Mouse (Mus musculus) kidney, adult 2 months (tissue): ENCODE data around the gene Nploc4. TPM values are rescaled to one million over a fixed set of nuclear protein-coding genes. Genes with fewer than 3 reads are reported as not detected.

Source experiments
- DNase-seq: peaks from one replicate; pipeline ENCODE4 v3.0.0; 2021
- H3K27ac ChIP-seq: fragments of 200-500 bp; 2 replicates; pipeline ENCODE4 v1.5.1; 2012; ENCODE audit warnings: low read depth, low read length, control low read depth, inconsistent platforms; ENCODE audit not compliant: insufficient read depth
- H3K27me3 ChIP-seq: fragments of 200-500 bp; replicated peaks from 2 replicates; pipeline ENCODE4 v1.6.1; 2012; ENCODE audit warnings: mild to moderate bottlenecking, moderate library complexity, low read length, inconsistent platforms; ENCODE audit not compliant: control insufficient read depth, insufficient read depth
- H3K36me3 ChIP-seq: fragments of 200-500 bp; 2 replicates; pipeline ENCODE4 v1.6.1; 2012; ENCODE audit warnings: mild to moderate bottlenecking, moderate library complexity, low read length, inconsistent platforms; ENCODE audit not compliant: control insufficient read depth, insufficient read depth
- H3K4me1 ChIP-seq: fragments of 200-500 bp; 2 replicates; pipeline ENCODE4 v1.6.1; 2011; ENCODE audit warnings: low read length; ENCODE audit not compliant: control insufficient read depth, insufficient read depth
- H3K4me3 ChIP-seq: fragments of 200-500 bp; 2 replicates; pipeline ENCODE4 v1.5.1; 2011; ENCODE audit warnings: mild to moderate bottlenecking, low read depth, low read length, control low read depth; ENCODE audit not compliant: insufficient read depth
- CTCF ChIP-seq: fragments of 200-500 bp; conservative IDR thresholded peaks from 2 replicates; pipeline ENCODE4 v1.5.1; 2011; ENCODE audit warnings: low read depth, mild to moderate bottlenecking, control low read depth, low read length, moderate library complexity, mixed read lengths; ENCODE audit not compliant: insufficient read depth, insufficient read length
- POLR2A ChIP-seq: fragments of 200-500 bp; IDR thresholded peaks from one replicate; pipeline ENCODE4 v1.6.1; 2011; ENCODE audit warnings: low read depth, low read length, control low read depth
- WGBS: fragments of 180-500 bp; shearing (Covaris S2); methylation state at CpG from one replicate; pipeline ENCODE4 v1.1.7; 2018; 5-methylcytosine and 5-hydroxymethylcytosine counted together
- polyA plus RNA-seq: library from polyadenylated mRNA; depleted of rRNA; stranded (reverse); fragments of >200 nt; gene quantifications from 2 replicates; pipeline ENCODE4 v1.2.3, GENCODE M21; 2012

Nploc4 gene
- polyA plus RNA-seq, 1 experiment = 39.5 TPM

- no peaks in the 10 kb centered on the region for H3K36me3 ChIP-seq
- no peaks in the 10 kb centered on the region for H3K27me3 ChIP-seq
- WGBS = 56% methylated on average over 10 of the region's 10 CpGs
- H3K27ac ChIP-seq = no peak overlapping the region
- H3K4me3 ChIP-seq = no peak overlapping the region
- H3K4me1 ChIP-seq = peaks cover 6% of the 10 kb centered on the region; the same call in 1 of the 2 replicates
- no peak for DNase-seq
- TF ChIP-seq CTCF (no peak), POLR2A (no peak)
Observed at GRCm38 (mm10) chr11:120377337-120377736, 60.2 kb downstream of the Nploc4 start.

- Histone ChIP-seq H3K36me3 (no peaks in the 10 kb centered on the region), H3K27ac (no peak overlapping the region), H3K4me1 (peaks cover 6% of the 10 kb centered on the region; the same call in 1 of the 2 replicates), H3K27me3 (no peaks in the 10 kb centered on the region), H3K4me3 (no peak overlapping the region)
- no peak for DNase-seq
- TF ChIP-seq CTCF (no peak), POLR2A (no peak)
- 91% methylated on average over 17 of the region's 17 CpGs for WGBS
Observed at GRCm38 (mm10) chr11:120376302-120377160, 61.0 kb downstream of the Nploc4 start.

GRCm38 (mm10) chr11:120375324-120375723 lies 62.2 kb downstream of the Nploc4 start:
- no peak overlapping the region for H3K4me3 ChIP-seq
- H3K27me3 ChIP-seq = no peaks in the 10 kb centered on the region
- WGBS = 93% methylated on average over 10 of the region's 10 CpGs
- peaks cover 6% of the 10 kb centered on the region; the same call in 1 of the 2 replicates for H3K4me1 ChIP-seq
- TF ChIP-seq POLR2A = no peak
- no peak for DNase-seq
- H3K36me3 ChIP-seq = no peaks in the 10 kb centered on the region
- H3K27ac ChIP-seq = no peak overlapping the region

GRCm38 (mm10) chr11:120373820-120374586 lies 63.5 kb downstream of the Nploc4 start:
- TF ChIP-seq CTCF (no peak), POLR2A (no peak)
- no peaks in the 10 kb centered on the region for H3K36me3 ChIP-seq
- H3K4me1 ChIP-seq = peaks cover 11% of the 10 kb centered on the region; the same call in 1 of the 2 replicates
- H3K27ac ChIP-seq = peak overlapping the region; percentile 8; the same call in 1 of the 2 replicates
- no peak overlapping the region for H3K4me3 ChIP-seq
- no peaks in the 10 kb centered on the region for H3K27me3 ChIP-seq
- peak; percentile 72 for DNase-seq
- WGBS = 70% methylated on average over 23 of the region's 23 CpGs

- Histone ChIP-seq H3K4me3 (no peak overlapping the region), H3K27ac (no peak overlapping the region), H3K4me1 (peaks cover 11% of the 10 kb centered on the region; the same call in 1 of the 2 replicates), H3K36me3 (no peaks in the 10 kb centered on the region), H3K27me3 (no peaks in the 10 kb centered on the region)
- no peak for TF ChIP-seq POLR2A
- TF ChIP-seq CTCF = no peak
- 77% methylated on average over 13 of the region's 13 CpGs for WGBS
- no peak for DNase-seq
Observed at GRCm38 (mm10) chr11:120373025-120373424, 64.5 kb downstream of the Nploc4 start.

- Histone ChIP-seq H3K27ac (no peak overlapping the region), H3K4me1 (peaks cover 4% of the 10 kb centered on the region; the same call in 1 of the 2 replicates), H3K27me3 (no peaks in the 10 kb centered on the region), H3K36me3 (no peaks in the 10 kb centered on the region), H3K4me3 (no peak overlapping the region)
- DNase-seq = peak; percentile 75
- WGBS = 33% methylated on average over 8 of the region's 8 CpGs
- TF ChIP-seq POLR2A (no peak), CTCF (peak; percentile 73)
Observed at GRCm38 (mm10) chr11:120369656-120370055, 67.9 kb downstream of the Nploc4 start.
